Mouse (Mus musculus): ENCODE data around the gene Adgrv1. TPM values are rescaled to one million over a fixed set of nuclear protein-coding genes. Genes with fewer than 3 reads are reported as not detected.

The Adgrv1 gene
- total RNA-seq, 1 experiment from 2014 or later, result 1.5 TPM

DNA sequence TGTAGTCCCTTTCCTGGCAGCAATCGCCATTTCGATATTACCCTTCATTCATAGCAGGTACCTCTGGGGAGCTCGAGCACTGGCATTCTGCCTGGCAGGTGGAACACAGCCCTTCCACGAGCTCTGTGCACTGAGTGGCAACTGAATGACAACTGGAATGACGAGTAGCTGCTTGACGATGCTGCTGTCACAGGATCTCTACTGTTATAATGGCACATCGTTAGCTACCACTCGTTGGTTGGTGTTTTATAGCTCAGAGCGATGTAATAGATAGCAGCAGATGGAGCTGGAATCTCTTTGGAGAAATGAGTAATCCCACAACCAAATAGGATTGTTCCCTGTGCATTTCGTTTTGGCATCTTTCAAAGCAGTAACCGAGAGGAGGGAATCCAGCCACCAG lies 587.6 kb downstream of the Adgrv1 start:
- no peak for DNase-seq

Small RNA genes within 50 kb of the gene (microRNA-seq; reads per million reads assigned to microRNA genes)
- gene Gm25241, result 0 reads per million in 2 experiments

Other genes starting within 250 kb of the Adgrv1 start
- 25.9 and 27.9 TPM in 2 replicates for gene Lysmd3, start 24.5 kb upstream of the Adgrv1 start, total RNA-seq (2021)
- gene Polr3g, start 77.9 kb upstream of the Adgrv1 start, total RNA-seq (2021), result 4.0 and 5.1 TPM in 2 replicates
- 6.8 and 8.1 TPM in 2 replicates for gene Mblac2, start 78.2 kb upstream of the Adgrv1 start, total RNA-seq (2021)
- 119 and 128 TPM in 2 replicates for gene Cetn3, start 149.9 kb upstream of the Adgrv1 start, total RNA-seq (2021)